Mouse (Mus musculus): ENCODE results near the gene Clps.

- TF ChIP-seq MYOG (IDR thresholded peaks at IDR 0.05; ENCODE audit: control insufficient read depth, extremely low read depth, insufficient read length) = no peak
- no peak for TF ChIP-seq MAX (IDR thresholded peaks at IDR 0.05)
- TF ChIP-seq CTCF (IDR thresholded peaks at IDR 0.05; ENCODE audit: control insufficient read depth, insufficient read depth, insufficient read length) = no peak
- no peak for TF ChIP-seq CEBPB (IDR thresholded peaks at IDR 0.05; ENCODE audit: low read depth)
- TF ChIP-seq USF1 (IDR thresholded peaks at IDR 0.05; ENCODE audit: low read depth) = peak; percentile 80
- TF ChIP-seq MYOD1 (IDR thresholded peaks at IDR 0.05; ENCODE audit: control insufficient read depth, insufficient read length, low read depth) = no peak
These were observed 3.8 kb downstream of the Clps start for GRCm38 (mm10) chr17:28556635-28557396.
